Mouse (Mus musculus) MEL (cell line): ENCODE data around the gene Net1. TPM values are rescaled to one million over a fixed set of nuclear protein-coding genes. Genes with fewer than 3 reads are reported as not detected.

Source experiments
- DNase-seq: peaks from one replicate; pipeline ENCODE4 v3.0.0; 2011; ENCODE audit warnings: low read depth, low spot score
- H3K27ac ChIP-seq: 2 replicates; pipeline ENCODE4 v1.5.1; 2012; ENCODE audit warnings: low read depth, mild to moderate bottlenecking, control low read depth, low read length, moderate library complexity; ENCODE audit not compliant: control insufficient read depth
- H3K27me3 ChIP-seq, 2 experiments: fragments of 150-350 bp in 1 of 2; sonication (generic) in 1 of 2; 2 replicates each; pipeline ENCODE4 v1.6.1; 2012; ENCODE audit warnings: low read length in 2 of 2, mild to moderate bottlenecking in 2 of 2, improper control_type of control experiment in 1 of 2, moderate library complexity in 1 of 2; ENCODE audit not compliant: insufficient read depth in 2 of 2, control insufficient read depth in 1 of 2
- H3K36me3 ChIP-seq, 2 experiments: 2 replicates each; pipeline ENCODE4 v1.6.1; 2012 to 2014; ENCODE audit warnings: low read length in 2 of 2, improper control_type of control experiment in 1 of 2, inconsistent platforms in 1 of 2, mild to moderate bottlenecking in 1 of 2; ENCODE audit not compliant: insufficient read depth in 2 of 2, control insufficient read depth in 1 of 2
- H3K4me1 ChIP-seq, 2 experiments: fragments of 150-350 bp in 1 of 2; sonication (generic) in 1 of 2; 2 replicates each; pipeline ENCODE4 v1.6.1; 2012; ENCODE audit warnings: low read length in 2 of 2, improper control_type of control experiment in 1 of 2, mild to moderate bottlenecking in 1 of 2; ENCODE audit not compliant: insufficient read depth in 2 of 2, control insufficient read depth in 1 of 2
- H3K4me3 ChIP-seq, 2 experiments: fragments of 150-350 bp in 1 of 2; sonication (generic) in 1 of 2; 2 replicates each; pipeline ENCODE4 v1.5.1; 2012; ENCODE audit warnings: low read depth in 2 of 2, low read length in 2 of 2, mild to moderate bottlenecking in 2 of 2, moderate library complexity in 2 of 2, control low read depth in 1 of 2, improper control_type of control experiment in 1 of 2; ENCODE audit not compliant: control insufficient read depth in 1 of 2, insufficient read depth in 1 of 2
- H3K79me2 ChIP-seq: 2 replicates; pipeline ENCODE4 v1.6.1; 2012; ENCODE audit warnings: mild to moderate bottlenecking, low read length, moderate library complexity; ENCODE audit not compliant: control insufficient read depth, poor library complexity, insufficient read depth
- H3K9ac ChIP-seq: 2 replicates; pipeline ENCODE4 v1.6.1; 2012; ENCODE audit warnings: low read depth, mild to moderate bottlenecking, control low read depth, low read length, moderate library complexity; ENCODE audit not compliant: control insufficient read depth, poor library complexity, severe bottlenecking
- H3K9me3 ChIP-seq: fragments of 150-350 bp; sonication (generic); replicated peaks from 2 replicates; pipeline ENCODE4 v1.6.1; 2012; ENCODE audit warnings: mild to moderate bottlenecking, low read length, improper control_type of control experiment, moderate library complexity; ENCODE audit not compliant: insufficient read depth
- CHD1 ChIP-seq: IDR thresholded peaks from 2 replicates; pipeline ENCODE4 v1.6.1; 2012; ENCODE audit warnings: low read depth, mild to moderate bottlenecking, inconsistent platforms, low read length, improper control_type of control experiment
- CHD2 ChIP-seq: IDR thresholded peaks from 2 replicates; pipeline ENCODE4 v1.6.1; 2011; ENCODE audit warnings: low read length, improper control_type of control experiment
- GATA1 ChIP-seq: IDR thresholded peaks from 2 replicates; pipeline ENCODE4 v1.6.1; 2011; ENCODE audit warnings: low read depth, low read length, improper control_type of control experiment
- HCFC1 ChIP-seq: IDR thresholded peaks from 2 replicates; pipeline ENCODE4 v1.6.1; 2012; ENCODE audit warnings: low read depth, mild to moderate bottlenecking, inconsistent platforms, low read length, improper control_type of control experiment, moderate library complexity
- JUND ChIP-seq: IDR thresholded peaks from 2 replicates; pipeline ENCODE4 v1.6.1; 2011; ENCODE audit warnings: low read depth, mild to moderate bottlenecking, improper control_type of control experiment, low read length
- KAT2A ChIP-seq: conservative IDR thresholded peaks from 2 replicates; pipeline ENCODE4 v1.6.1; 2012; ENCODE audit warnings: low read depth, low read length, improper control_type of control experiment, inconsistent platforms
- MAZ ChIP-seq: IDR thresholded peaks from 2 replicates; pipeline ENCODE4 v1.6.1; 2012; ENCODE audit warnings: low read depth, mild to moderate bottlenecking, inconsistent platforms, low read length, improper control_type of control experiment
- MEF2A ChIP-seq: IDR thresholded peaks from 2 replicates; pipeline ENCODE4 v1.6.1; 2014; ENCODE audit warnings: low read depth, mild to moderate bottlenecking, inconsistent platforms, low read length, improper control_type of control experiment; ENCODE audit not compliant: poor library complexity, insufficient replicate concordance, severe bottlenecking; ENCODE audit errors: extremely low read depth
- MXI1 ChIP-seq: IDR thresholded peaks from 2 replicates; pipeline ENCODE4 v1.6.1; 2011; ENCODE audit warnings: mild to moderate bottlenecking, low read depth, low read length, improper control_type of control experiment
- MYB ChIP-seq: IDR thresholded peaks from 2 replicates; pipeline ENCODE4 v1.6.1; 2011; ENCODE audit warnings: mild to moderate bottlenecking, low read depth, low read length, improper control_type of control experiment
- MYC ChIP-seq: IDR thresholded peaks from 2 replicates; pipeline ENCODE4 v1.6.1; 2011; ENCODE audit warnings: low read depth, mild to moderate bottlenecking, low read length, improper control_type of control experiment, moderate library complexity
- NRF1 ChIP-seq: IDR thresholded peaks from 2 replicates; pipeline ENCODE4 v1.6.1; 2014; ENCODE audit warnings: low read depth, mild to moderate bottlenecking, inconsistent platforms, low read length, improper control_type of control experiment, moderate library complexity; ENCODE audit not compliant: poor library complexity, insufficient read depth, severe bottlenecking
- RAD21 ChIP-seq: IDR thresholded peaks from 2 replicates; pipeline ENCODE4 v1.6.1; 2011; ENCODE audit warnings: mild to moderate bottlenecking, low read depth, low read length, improper control_type of control experiment
- RCOR1 ChIP-seq: IDR thresholded peaks from 2 replicates; pipeline ENCODE4 v1.6.1; 2012; ENCODE audit warnings: low read depth, mild to moderate bottlenecking, inconsistent platforms, low read length, improper control_type of control experiment
- SIN3A ChIP-seq: IDR thresholded peaks from 2 replicates; pipeline ENCODE4 v1.6.1; 2012; ENCODE audit warnings: low read length, improper control_type of control experiment, inconsistent platforms
- TCF12 ChIP-seq: IDR thresholded peaks from 2 replicates; pipeline ENCODE4 v1.6.1; 2014; ENCODE audit warnings: low read depth, mild to moderate bottlenecking, inconsistent platforms, low read length, improper control_type of control experiment, moderate library complexity
- UBTF ChIP-seq: IDR thresholded peaks from 2 replicates; pipeline ENCODE4 v1.6.1; 2012; ENCODE audit warnings: low read depth, mild to moderate bottlenecking, inconsistent platforms, low read length, improper control_type of control experiment, moderate library complexity, borderline replicate concordance; ENCODE audit not compliant: insufficient read depth
- USF1 ChIP-seq: IDR thresholded peaks from 2 replicates; pipeline ENCODE4 v1.6.1; 2014; ENCODE audit warnings: low read depth, mild to moderate bottlenecking, inconsistent platforms, low read length, improper control_type of control experiment, moderate library complexity
- ZMIZ1 ChIP-seq: IDR thresholded peaks from 2 replicates; pipeline ENCODE4 v1.6.1; 2012; ENCODE audit warnings: low read depth, mild to moderate bottlenecking, inconsistent platforms, low read length, improper control_type of control experiment, moderate library complexity
- polyA plus RNA-seq, 2 experiments: library from polyadenylated mRNA; stranded (reverse) in 1 of 2; unstranded in 1 of 2; fragments of >175 nt in 1 of 2; fragments of >200 nt in 1 of 2; gene quantifications; 2 replicates each; pipeline versions ENCODE4 v1.2.1 to v1.2.4; 2012; ENCODE audit warnings: low replicate concordance in 2 of 2, low read depth in 1 of 2; ENCODE audit not compliant: insufficient read length in 2 of 2, insufficient read depth in 1 of 2, missing spikeins in 1 of 2
- total RNA-seq: library from RNA; depleted of rRNA; stranded (reverse); fragments of 300-350 nt; gene quantifications from 2 replicates; pipeline ENCODE4 v1.2.3, GENCODE M21; 2012

Net1 gene
- total and polyA plus RNA-seq, 3 experiments: 29.8 to 125 (median 63.2) TPM

GRCm38 (mm10) chr13:3877185-3877584 lies 40.8 kb downstream of the Net1 start:
- H3K79me2 ChIP-seq: no peaks in the 10 kb centered on the region
- no peak for TF ChIP-seq GATA1
- no peak for TF ChIP-seq JUND
- no peak for TF ChIP-seq MAZ
- TF ChIP-seq MXI1: no peak
- TF ChIP-seq MYB: no peak
- TF ChIP-seq RCOR1: no peak
- TF ChIP-seq RAD21: no peak
- no peak for TF ChIP-seq SIN3A
- H3K27ac ChIP-seq: no peak overlapping the region; the same call in 1 of the 2 replicates
- H3K4me1 ChIP-seq: peaks cover 3 to 4% of the 10 kb centered on the region in 2 experiments; a peak in 1 of 4 replicates
- no peak overlapping the region for H3K4me3 ChIP-seq
- peaks cover under 1 to 3% of the 10 kb centered on the region in 2 experiments; a peak in 2 of 4 replicates for H3K36me3 ChIP-seq
- H3K9ac ChIP-seq: no peak overlapping the region
- H3K27me3 ChIP-seq: no peaks in the 10 kb centered on the region
- peak; percentile 37 for DNase-seq
- H3K9me3 ChIP-seq: no peaks in the 10 kb centered on the region

DNA sequence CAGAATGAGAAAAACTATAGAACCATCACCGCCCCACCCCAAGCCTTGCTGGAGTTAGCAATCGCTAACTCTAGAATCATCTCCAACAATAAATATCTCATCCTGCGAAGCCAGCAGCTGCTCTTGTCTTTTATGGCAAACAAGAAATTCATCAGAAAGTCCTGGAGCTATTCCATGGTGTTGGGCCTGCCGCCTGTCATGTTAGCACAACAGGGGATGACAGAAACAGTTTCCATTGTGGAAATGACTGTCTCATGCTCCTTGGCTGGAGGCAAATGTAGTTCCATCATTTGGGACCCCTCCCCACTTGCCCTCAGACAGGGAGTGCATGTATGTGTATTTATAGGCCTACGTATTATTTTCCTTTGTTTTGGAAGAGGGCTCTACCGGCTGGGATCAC lies 41.6 kb downstream of the Net1 start:
- H3K36me3 ChIP-seq: peaks cover 0 to 6% of the 10 kb centered on the region in 2 experiments; a peak in 2 of 4 replicates
- H3K27ac ChIP-seq: no peak overlapping the region
- DNase-seq: no peak
- no peak overlapping the region for H3K9ac ChIP-seq
- H3K27me3 ChIP-seq: no peaks in the 10 kb centered on the region
- H3K9me3 ChIP-seq: no peaks in the 10 kb centered on the region
- peaks cover 3 to 5% of the 10 kb centered on the region in 2 experiments; a peak in 2 of 4 replicates for H3K4me1 ChIP-seq
- TF ChIP-seq CHD1 (no peak), MYB (no peak), MAZ (no peak), ZMIZ1 (no peak), MEF2A (no peak), MXI1 (no peak), UBTF (no peak), USF1 (no peak), NRF1 (no peak), MYC (no peak), KAT2A (no peak), HCFC1 (no peak), RCOR1 (no peak), TCF12 (no peak), RAD21 (no peak), CHD2 (no peak)
- H3K79me2 ChIP-seq: no peaks in the 10 kb centered on the region
- no peak overlapping the region for H3K4me3 ChIP-seq
